Mouse (Mus musculus) thymus, adult 2 months (tissue): ENCODE measurements around the gene Sebox. TPM values are rescaled to one million over a fixed set of nuclear protein-coding genes. Genes with fewer than 3 reads are reported as not detected.

Source experiments
- DNase-seq: peaks from one replicate; pipeline ENCODE4 v3.0.0; 2021
- H3K27ac ChIP-seq: fragments of 200-500 bp; 2 replicates; pipeline ENCODE4 v1.5.1; 2012; ENCODE audit warnings: low read length, control low read depth; ENCODE audit not compliant: control insufficient read depth, insufficient read depth
- H3K27me3 ChIP-seq: fragments of 200-500 bp; 2 replicates; pipeline ENCODE4 v1.6.1; 2012; ENCODE audit warnings: mild to moderate bottlenecking, low read length, moderate library complexity, mixed read lengths; ENCODE audit not compliant: control insufficient read depth, insufficient read depth
- H3K36me3 ChIP-seq: fragments of 200-500 bp; 2 replicates; pipeline ENCODE4 v1.6.1; 2012; ENCODE audit warnings: mild to moderate bottlenecking, low read length, moderate library complexity; ENCODE audit not compliant: control insufficient read depth, insufficient read depth
- H3K4me1 ChIP-seq: fragments of 200-500 bp; replicated peaks from 2 replicates; pipeline ENCODE4 v1.6.1; 2012; ENCODE audit warnings: low read length; ENCODE audit not compliant: control insufficient read depth, insufficient read depth
- H3K4me3 ChIP-seq: fragments of 200-500 bp; 2 replicates; pipeline ENCODE4 v1.5.1; 2012; ENCODE audit warnings: mild to moderate bottlenecking, low read length, control low read depth, moderate library complexity; ENCODE audit not compliant: control insufficient read depth, insufficient read depth
- CTCF ChIP-seq: fragments of 200-500 bp; IDR thresholded peaks from 2 replicates; pipeline ENCODE4 v1.5.1; 2012; ENCODE audit warnings: mild to moderate bottlenecking, control low read depth, low read length, moderate library complexity, borderline replicate concordance; ENCODE audit not compliant: control insufficient read depth, poor library complexity, insufficient read depth; ENCODE audit errors: extremely low read depth
- POLR2A ChIP-seq: fragments of 200-500 bp; IDR thresholded peaks from 2 replicates; pipeline ENCODE4 v1.6.1; 2012; ENCODE audit warnings: mild to moderate bottlenecking, low read length, control low read depth, moderate library complexity; ENCODE audit not compliant: control insufficient read depth, poor library complexity, insufficient read depth; ENCODE audit errors: extremely low read depth
- WGBS: fragments of 180-500 bp; shearing (Covaris S2); methylation state at CpG from one replicate; pipeline ENCODE4 v1.1.7; 2018; 5-methylcytosine and 5-hydroxymethylcytosine counted together
- polyA plus RNA-seq: library from polyadenylated mRNA; depleted of rRNA; stranded (reverse); fragments of >200 nt; gene quantifications from 2 replicates; pipeline ENCODE4 v1.2.3, GENCODE M21; 2012

Gene Sebox
- polyA plus RNA-seq, 1 experiment, result 0.09 TPM

DNA sequence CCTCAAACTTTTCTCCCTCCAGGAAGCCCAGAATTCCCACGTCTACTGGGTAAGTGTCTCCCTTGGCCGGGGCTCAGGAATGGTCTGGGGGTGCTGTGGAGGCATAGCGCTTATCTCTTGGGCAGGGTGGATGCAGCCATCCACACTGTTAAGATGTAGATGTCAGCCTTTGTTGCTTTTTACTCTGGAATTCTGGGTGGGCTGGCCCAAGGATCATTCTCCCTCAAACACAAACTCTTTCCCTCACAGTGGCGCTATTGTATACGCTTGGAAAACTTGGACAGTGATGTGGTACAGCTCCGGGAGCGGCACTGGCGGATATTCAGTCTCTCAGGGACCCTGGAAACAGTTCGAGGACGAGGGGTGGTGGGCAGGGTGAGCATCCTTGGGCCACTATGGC lies 15.7 kb downstream of the Sebox start:
- TF ChIP-seq CTCF (no peak), POLR2A (no peak)
- no peak overlapping the region for H3K27ac ChIP-seq
- DNase-seq, result no peak
- H3K36me3 ChIP-seq, result peaks cover 40% of the 10 kb centered on the region
- WGBS, result 98% methylated on average over 10 of the region's 10 CpGs
- H3K4me1 ChIP-seq, result no peaks in the 10 kb centered on the region
- H3K4me3 ChIP-seq, result no peak overlapping the region
- no peaks in the 10 kb centered on the region for H3K27me3 ChIP-seq

DNA sequence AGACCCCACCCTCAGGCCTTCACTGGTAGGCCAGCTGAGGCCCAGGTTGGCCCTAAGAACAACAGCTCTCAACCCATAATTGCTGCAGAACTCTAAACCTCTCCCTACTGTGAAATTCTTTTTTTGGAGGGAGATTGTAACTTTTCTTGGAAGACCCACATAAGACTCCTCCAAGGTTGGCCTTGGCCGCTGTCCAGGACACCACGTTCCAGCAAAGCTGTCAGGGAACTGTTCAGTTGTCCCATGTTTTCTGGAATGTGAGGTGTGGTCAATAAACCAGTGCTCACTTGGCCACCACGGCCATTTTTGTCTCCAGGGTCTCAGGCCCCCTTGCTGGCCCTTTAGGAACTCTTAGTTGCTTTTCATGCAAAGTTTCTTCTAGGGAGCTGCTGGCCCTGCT lies 18.6 kb downstream of the Sebox start:
- TF ChIP-seq POLR2A (no peak), CTCF (no peak)
- Histone ChIP-seq H3K27me3 (no peaks in the 10 kb centered on the region), H3K4me1 (no peaks in the 10 kb centered on the region), H3K27ac (no peak overlapping the region), H3K4me3 (no peak overlapping the region), H3K36me3 (peaks cover 33% of the 10 kb centered on the region)
- 93% methylated on average over 3 of the region's 3 CpGs for WGBS
- no peak for DNase-seq

DNA sequence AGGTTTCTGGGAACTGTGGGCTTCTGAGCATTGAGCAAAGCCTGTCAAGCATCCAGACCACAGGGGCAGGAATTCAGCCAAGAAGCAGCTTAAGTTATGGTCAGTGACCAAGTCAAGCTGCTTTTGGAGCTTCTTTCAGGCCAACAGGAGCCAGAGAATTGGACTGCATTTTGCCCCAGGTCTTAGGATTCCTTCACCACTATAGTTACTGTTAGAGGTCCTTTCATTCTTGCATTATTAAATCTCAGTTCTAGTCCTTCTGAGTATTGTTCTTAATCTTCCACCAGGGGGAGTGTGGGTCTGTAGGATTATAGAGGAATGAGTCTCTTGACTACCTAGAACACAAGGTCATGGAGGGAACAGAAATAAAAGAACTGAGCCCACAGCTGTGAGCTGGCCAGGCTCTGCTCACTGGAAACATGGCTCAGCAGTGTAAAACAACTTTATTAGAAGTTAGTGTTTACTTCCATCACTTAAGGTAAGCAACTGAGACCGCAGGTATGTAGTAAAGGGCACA lies 19.3 kb downstream of the Sebox start:
- no peak for DNase-seq
- Histone ChIP-seq H3K4me1 (no peaks in the 10 kb centered on the region), H3K36me3 (peaks cover 31% of the 10 kb centered on the region), H3K27ac (no peak overlapping the region), H3K27me3 (no peaks in the 10 kb centered on the region), H3K4me3 (no peak overlapping the region)
- WGBS, result 97% methylated on average over 1 of the region's 1 CpGs
- TF ChIP-seq POLR2A (no peak), CTCF (no peak)

DNA sequence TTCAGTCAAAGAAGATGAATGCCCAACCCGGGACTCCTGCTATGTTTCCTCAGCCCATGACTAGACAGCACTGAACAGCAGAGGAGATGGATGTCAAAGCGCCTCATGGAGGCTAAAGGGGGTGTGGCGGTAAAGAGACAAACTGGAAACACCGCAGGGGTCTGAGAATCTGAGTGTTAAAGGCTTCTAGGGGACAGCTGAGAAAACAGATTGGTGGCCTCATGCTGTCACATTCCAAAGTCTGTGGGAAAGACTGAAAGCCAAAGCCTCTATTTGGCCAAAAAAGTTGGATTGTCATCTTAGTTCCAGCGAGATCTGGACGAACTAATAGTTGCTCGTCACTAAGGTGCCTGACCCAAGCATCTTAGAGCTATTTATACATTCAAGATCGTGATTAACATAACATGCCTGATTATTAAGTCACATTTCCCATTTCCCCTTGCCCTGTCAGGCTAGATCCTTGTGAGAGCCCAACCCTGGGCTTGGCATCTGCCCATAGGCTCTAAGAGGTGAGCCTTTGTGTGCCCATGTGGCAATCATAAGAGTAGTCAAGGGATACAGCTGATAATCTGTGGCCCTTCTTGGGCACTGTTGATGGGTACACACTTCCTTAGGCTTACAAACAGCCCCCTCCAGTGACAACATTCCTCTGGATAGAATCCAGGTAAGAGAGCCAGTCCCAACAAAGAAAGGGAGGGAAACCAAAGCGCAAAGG lies 20.2 kb downstream of the Sebox start:
- no peak for DNase-seq
- H3K27ac ChIP-seq, result no peak overlapping the region
- H3K4me1 ChIP-seq, result no peaks in the 10 kb centered on the region
- no peak overlapping the region for H3K4me3 ChIP-seq
- no peaks in the 10 kb centered on the region for H3K27me3 ChIP-seq
- H3K36me3 ChIP-seq, result peaks cover 25% of the 10 kb centered on the region
- TF ChIP-seq POLR2A (no peak), CTCF (no peak)
- 95% methylated on average over 9 of the region's 9 CpGs for WGBS

DNA sequence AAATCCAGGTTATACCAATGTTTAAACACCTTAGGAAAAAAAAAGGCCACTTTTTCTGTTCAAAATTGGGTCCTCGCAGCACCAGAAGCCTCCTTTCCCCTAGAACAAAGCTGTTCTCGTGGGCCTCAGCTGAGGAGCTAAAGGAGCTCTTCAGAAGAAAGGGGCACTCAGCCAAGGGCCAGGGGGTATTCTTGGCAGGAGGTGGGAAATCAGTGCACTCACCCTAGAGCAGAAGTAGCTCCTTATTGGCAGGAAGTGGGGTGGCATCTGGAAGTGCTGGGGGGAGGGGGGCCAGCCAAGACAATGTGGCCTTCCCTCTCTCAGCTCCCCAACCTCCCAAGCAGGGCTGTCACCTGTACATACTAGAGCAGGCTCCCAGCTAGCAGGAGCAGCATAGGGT lies 21.6 kb downstream of the Sebox start:
- no peak overlapping the region for H3K4me3 ChIP-seq
- 83% methylated on average over 2 of the region's 2 CpGs for WGBS
- no peak overlapping the region for H3K27ac ChIP-seq
- H3K4me1 ChIP-seq, result no peaks in the 10 kb centered on the region
- DNase-seq, result no peak
- H3K27me3 ChIP-seq, result no peaks in the 10 kb centered on the region
- peaks cover 13% of the 10 kb centered on the region for H3K36me3 ChIP-seq
- TF ChIP-seq POLR2A (no peak), CTCF (no peak)

DNA sequence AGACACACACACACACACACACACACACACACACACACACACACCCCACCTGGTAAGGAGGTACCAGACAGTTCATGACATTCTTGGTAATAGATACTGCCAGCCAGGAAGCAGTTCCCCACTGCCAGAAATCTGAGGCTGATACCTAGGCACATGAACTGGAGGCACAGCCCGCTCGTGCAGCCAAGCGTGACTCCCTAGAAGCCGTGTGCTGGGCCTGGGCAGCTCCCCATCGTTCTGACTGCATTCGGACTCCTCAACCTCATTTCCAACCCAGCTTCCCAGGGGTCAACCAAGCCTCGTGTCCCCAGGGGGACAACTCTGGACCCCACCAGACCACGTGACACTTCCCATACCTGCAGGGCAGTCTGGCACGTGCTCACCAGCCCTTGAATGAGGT lies 25.5 kb downstream of the Sebox start:
- H3K27me3 ChIP-seq, result no peaks in the 10 kb centered on the region
- 95% methylated on average over 9 of the region's 9 CpGs for WGBS
- H3K4me3 ChIP-seq, result no peak overlapping the region
- no peak for TF ChIP-seq POLR2A
- no peak for TF ChIP-seq CTCF
- no peaks in the 10 kb centered on the region for H3K4me1 ChIP-seq
- no peaks in the 10 kb centered on the region for H3K36me3 ChIP-seq
- H3K27ac ChIP-seq, result no peak overlapping the region
- no peak for DNase-seq
